Mouse (Mus musculus) heart, postnatal 0 days (tissue): Measurements from ENCODE around the gene Neurl1a. TPM values are rescaled to one million over a fixed set of nuclear protein-coding genes. Genes with fewer than 3 reads are reported as not detected.

Experiments used
- ATAC-seq: fragments of 200-750 bp; cut with Nextera tagmentation; 2 replicates; pipeline ENCODE4 v1.8.0; 2017; ENCODE audit warnings: low read depth, moderate number of reproducible peaks, moderate library complexity; ENCODE audit not compliant: insufficient read depth
- DNase-seq: peaks from one replicate; pipeline ENCODE4 v3.0.0-alpha.2; 2016; ENCODE audit warnings: low spot score
- H3K27ac ChIP-seq: fragments of 300-500 bp; sonication (generic); 2 replicates; pipeline ENCODE4 v1.5.1; 2014; ENCODE audit warnings: low read depth, mild to moderate bottlenecking
- H3K27me3 ChIP-seq: fragments of 300-500 bp; sonication (generic); 2 replicates; pipeline ENCODE4 v1.6.1; 2014; ENCODE audit warnings: low read length, mixed read lengths; ENCODE audit not compliant: control insufficient read depth, insufficient read depth
- H3K36me3 ChIP-seq: fragments of 300-500 bp; sonication (generic); replicated peaks from 2 replicates; pipeline ENCODE4 v1.6.1; 2014; ENCODE audit warnings: low read length, mixed read lengths; ENCODE audit not compliant: control insufficient read depth, insufficient read depth
- H3K4me1 ChIP-seq: fragments of 300-500 bp; sonication (generic); 2 replicates; pipeline ENCODE4 v1.6.1; 2014; ENCODE audit warnings: antibody characterized with exemption; ENCODE audit not compliant: control insufficient read depth, insufficient read depth
- H3K4me2 ChIP-seq: fragments of 300-500 bp; sonication (generic); 2 replicates; pipeline ENCODE4 v1.6.1; 2014; ENCODE audit warnings: low read depth, mild to moderate bottlenecking, low read length, moderate library complexity
- H3K4me3 ChIP-seq: fragments of 300-500 bp; sonication (generic); 2 replicates; pipeline ENCODE4 v1.5.1; 2014; ENCODE audit warnings: low read depth, low read length
- H3K9ac ChIP-seq: fragments of 300-500 bp; sonication (generic); replicated peaks from 2 replicates; pipeline ENCODE4 v1.6.1; 2014; ENCODE audit warnings: low read depth, low read length, mixed read lengths
- H3K9me3 ChIP-seq: fragments of 300-500 bp; sonication (generic); replicated peaks from 2 replicates; pipeline ENCODE4 v1.6.1; 2016; ENCODE audit warnings: low read length; ENCODE audit not compliant: control insufficient read depth
- CTCF ChIP-seq: IDR thresholded peaks from 2 replicates; pipeline ENCODE4 v1.5.1; 2016; ENCODE audit warnings: antibody characterized with exemption, control low read depth, low read depth
- EP300 ChIP-seq: IDR thresholded peaks from 2 replicates; pipeline ENCODE4 v1.6.1; 2016; ENCODE audit warnings: antibody characterized with exemption, low read depth
- WGBS: fragments of 180-500 bp; shearing (Covaris S2); extraction: QIAGEN DNeasy Blood & Tissue Kit; methylation state at CpG from one replicate; pipeline ENCODE4 v1.1.7; 2014; 5-methylcytosine and 5-hydroxymethylcytosine counted together
- polyA plus RNA-seq: library from polyadenylated mRNA; unstranded; fragments of >200 nt; fragmentation: Nextera tagmentation; extraction: Ambion mirVana; gene quantifications from 2 replicates; pipeline ENCODE4 v1.2.1, GENCODE M21; 2015
- total RNA-seq: library from RNA; depleted of rRNA; stranded (reverse); fragments of >200 nt; gene quantifications from 2 replicates; pipeline ENCODE4 v1.2.3, GENCODE M21; 2014; ENCODE audit warnings: low replicate concordance

Gene Neurl1a
- total and polyA plus RNA-seq, 2 experiments from 2014 or later, result 0.27 to 1.8 TPM

DNA sequence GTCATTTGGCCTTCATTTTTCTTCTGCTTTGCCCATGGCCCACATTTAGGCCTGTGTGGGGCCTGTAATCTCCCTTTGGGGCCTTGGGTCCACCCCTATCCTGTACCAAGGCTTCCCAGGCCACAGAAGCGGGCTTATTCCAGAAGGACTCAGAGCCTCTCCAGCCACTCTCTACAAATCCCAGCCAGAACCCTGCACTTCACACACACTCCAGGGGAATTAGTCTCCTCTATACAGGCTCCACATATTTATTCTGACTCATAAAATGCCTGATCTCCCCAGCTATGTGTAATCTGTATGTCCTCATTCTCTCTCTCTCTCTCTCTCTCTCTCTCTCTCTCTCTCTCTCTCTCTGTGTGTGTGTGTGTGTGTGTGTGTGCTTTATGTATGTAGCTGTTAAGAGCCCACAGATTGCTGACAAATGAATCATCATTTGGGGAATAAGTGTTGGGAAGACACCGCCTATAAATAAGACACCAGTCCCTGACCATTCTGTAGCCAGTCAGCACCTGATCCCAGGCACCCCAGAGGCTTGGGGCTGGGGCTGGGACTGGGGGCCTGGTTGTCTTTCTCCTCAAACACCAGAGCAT is 1.6 kb upstream of the Neurl1a start:
- Histone ChIP-seq H3K27ac (no peak overlapping the region), H3K4me2 (no peak overlapping the region), H3K9me3 (0 out of 2 replicates have a peak, but pooled peaks cover 4% of the 10 kb centered on the region), H3K4me3 (no peak overlapping the region), H3K27me3 (peaks cover 40% of the 10 kb centered on the region), H3K36me3 (no peaks in the 10 kb centered on the region), H3K9ac (no peak overlapping the region), H3K4me1 (no peaks in the 10 kb centered on the region)
- TF ChIP-seq CTCF, result no peak
- no peak for TF ChIP-seq EP300
- ATAC-seq, result no peak
- DNase-seq, result no peak
- 67% methylated on average over 2 of the region's 2 CpGs for WGBS

DNA sequence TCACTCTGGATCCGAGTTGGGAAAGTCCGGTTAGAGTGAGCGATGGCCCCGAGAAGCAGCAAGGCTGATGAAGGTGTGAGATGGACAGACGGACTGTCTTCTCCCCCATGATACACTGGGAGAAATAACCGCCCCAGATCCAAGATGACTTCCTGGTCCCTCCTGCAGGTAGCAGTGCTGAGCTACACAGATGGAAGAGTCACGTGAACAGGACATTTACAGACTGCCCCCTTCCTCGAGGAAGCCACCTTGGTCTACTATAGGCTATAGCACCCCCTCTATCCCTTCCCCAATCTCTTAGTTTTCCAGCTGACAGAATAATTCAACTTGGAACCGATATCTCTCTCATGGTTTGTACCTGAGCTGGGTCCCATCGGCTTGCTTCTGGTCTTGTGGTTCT is 619 bp upstream of the Neurl1a start:
- peaks cover 40% of the 10 kb centered on the region for H3K27me3 ChIP-seq
- ATAC-seq (peak; percentile 47), DNase-seq (peak; percentile 30)
- H3K4me2 ChIP-seq, result peak overlapping the region; percentile 95
- 24% methylated on average over 10 of the region's 10 CpGs for WGBS
- no peaks in the 10 kb centered on the region for H3K4me1 ChIP-seq
- peak overlapping the region; percentile 63 for H3K4me3 ChIP-seq
- H3K36me3 ChIP-seq, result no peaks in the 10 kb centered on the region
- no peak overlapping the region for H3K9ac ChIP-seq
- H3K27ac ChIP-seq, result no peak overlapping the region
- TF ChIP-seq CTCF (peak; percentile 43), EP300 (no peak)
- H3K9me3 ChIP-seq, result 0 out of 2 replicates have a peak, but pooled peaks cover 4% of the 10 kb centered on the region

DNA sequence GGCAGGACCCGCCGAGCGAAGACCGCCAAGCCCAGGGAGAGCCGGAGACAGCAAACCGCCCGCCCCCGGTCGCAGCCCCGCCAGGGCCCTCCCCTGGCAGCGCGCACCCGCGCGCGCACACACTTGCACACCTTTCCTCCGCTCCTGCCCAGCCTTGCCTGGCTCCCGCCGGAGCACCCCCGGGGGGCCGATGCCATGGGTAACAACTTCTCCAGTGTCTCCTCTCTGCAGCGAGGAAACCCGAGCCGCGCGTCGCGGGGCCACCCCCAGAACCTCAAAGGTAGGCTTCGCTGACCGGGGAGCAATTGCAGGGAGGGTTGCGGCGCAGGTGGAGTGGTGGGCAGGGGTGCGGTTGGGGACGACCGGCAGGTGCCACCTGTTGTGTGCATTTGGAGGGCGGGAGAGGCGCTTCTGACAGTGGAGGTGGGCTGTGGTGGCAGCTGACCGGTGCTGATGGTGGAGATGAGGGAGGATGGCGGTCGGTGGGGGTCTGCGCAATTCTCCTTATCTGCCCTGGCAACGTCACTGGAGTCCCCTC is 721 bp downstream of the Neurl1a start:
- H3K9me3 ChIP-seq, result 0 out of 2 replicates have a peak, but pooled peaks cover 4% of the 10 kb centered on the region
- no peaks in the 10 kb centered on the region for H3K36me3 ChIP-seq
- H3K4me3 ChIP-seq, result peak overlapping the region; percentile 63
- H3K4me1 ChIP-seq, result no peaks in the 10 kb centered on the region
- H3K4me2 ChIP-seq, result peak overlapping the region; percentile 95
- no peak overlapping the region for H3K27ac ChIP-seq
- WGBS, result 2% methylated on average over 35 of the region's 42 CpGs
- peak overlapping the region; percentile 41 for H3K9ac ChIP-seq
- ATAC-seq (no peak), DNase-seq (no peak)
- peaks cover 40% of the 10 kb centered on the region for H3K27me3 ChIP-seq
- TF ChIP-seq CTCF, result no peak

DNA sequence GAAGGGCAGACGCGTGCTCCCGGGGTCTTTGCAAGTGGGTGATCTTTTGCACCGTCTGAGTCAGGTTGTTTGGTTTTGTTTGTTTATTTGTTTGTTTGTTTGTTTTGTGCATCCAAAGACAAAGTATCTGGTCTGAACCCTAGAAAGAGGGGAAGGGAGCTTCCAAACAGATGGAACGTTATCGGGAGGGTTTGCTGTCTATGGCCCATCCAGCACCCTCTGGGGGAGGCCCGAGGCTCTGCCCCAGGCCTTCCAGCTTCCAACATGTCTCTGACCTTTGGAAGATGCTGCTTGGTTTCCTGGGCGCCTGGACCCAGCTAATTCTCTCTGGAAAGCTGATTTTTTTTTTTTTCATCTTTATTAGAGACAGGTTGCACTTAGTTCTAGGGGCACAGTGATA is 1.4 kb downstream of the Neurl1a start:
- 0 out of 2 replicates have a peak, but pooled peaks cover 4% of the 10 kb centered on the region for H3K9me3 ChIP-seq
- no peak overlapping the region for H3K4me3 ChIP-seq
- ATAC-seq (no peak), DNase-seq (no peak)
- H3K36me3 ChIP-seq, result no peaks in the 10 kb centered on the region
- TF ChIP-seq CTCF (no peak), EP300 (no peak)
- H3K9ac ChIP-seq, result no peak overlapping the region
- H3K4me2 ChIP-seq, result no peak overlapping the region
- H3K27ac ChIP-seq, result no peak overlapping the region
- no peaks in the 10 kb centered on the region for H3K4me1 ChIP-seq
- WGBS, result 24% methylated on average over 8 of the region's 8 CpGs
- peaks cover 40% of the 10 kb centered on the region for H3K27me3 ChIP-seq

DNA sequence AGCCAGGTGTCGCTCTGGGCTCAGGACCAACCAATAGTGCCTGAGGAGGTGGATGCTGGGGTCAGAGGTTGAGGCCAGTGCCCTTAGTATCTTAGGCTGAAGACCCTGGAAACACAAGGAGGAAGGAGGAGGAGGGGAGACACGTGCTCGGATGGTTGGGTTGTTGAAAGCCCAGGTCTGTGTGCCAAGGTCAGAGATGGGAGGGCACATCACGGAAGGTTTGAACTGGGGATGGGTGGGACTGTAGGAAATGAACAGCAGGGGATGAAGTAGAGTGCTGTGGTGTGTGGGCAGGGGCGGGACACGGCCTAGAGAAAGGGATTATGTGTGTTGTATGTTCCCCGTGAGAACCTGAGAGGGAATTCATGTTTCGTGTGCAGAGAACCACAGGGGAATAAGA is 5.6 kb downstream of the Neurl1a start:
- Histone ChIP-seq H3K9ac (no peak overlapping the region), H3K36me3 (no peaks in the 10 kb centered on the region), H3K4me3 (no peak overlapping the region), H3K27ac (no peak overlapping the region), H3K4me2 (no peak overlapping the region), H3K4me1 (no peaks in the 10 kb centered on the region), H3K27me3 (peaks cover 29% of the 10 kb centered on the region), H3K9me3 (0 out of 2 replicates have a peak, but pooled peaks cover 4% of the 10 kb centered on the region)
- ATAC-seq, result no peak
- no peak for DNase-seq
- no peak for TF ChIP-seq CTCF
- TF ChIP-seq EP300, result no peak
- 64% methylated on average over 8 of the region's 8 CpGs for WGBS

DNA sequence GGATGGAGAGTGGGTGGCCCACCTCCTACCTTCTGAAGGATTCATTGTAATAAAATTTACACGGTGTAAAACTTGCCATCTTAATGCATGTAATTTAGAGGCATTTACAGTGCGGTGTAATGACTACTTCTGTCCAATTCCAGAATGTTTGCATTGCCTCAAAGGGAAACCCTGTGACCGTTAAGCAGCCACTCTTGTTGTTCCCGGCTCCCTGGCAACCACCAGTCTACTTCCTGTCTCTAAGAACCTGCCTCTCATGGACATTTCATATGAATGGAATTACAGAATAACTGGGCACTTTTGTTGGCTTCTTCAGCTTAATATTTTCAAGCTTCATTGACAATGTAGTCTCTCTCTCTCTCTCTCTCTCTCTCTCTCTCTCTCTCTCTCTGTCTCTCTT is 6.1 kb downstream of the Neurl1a start:
- Histone ChIP-seq H3K36me3 (no peaks in the 10 kb centered on the region), H3K27ac (no peak overlapping the region), H3K4me2 (no peak overlapping the region), H3K4me3 (no peak overlapping the region), H3K9me3 (0 out of 2 replicates have a peak, but pooled peaks cover 4% of the 10 kb centered on the region), H3K9ac (no peak overlapping the region), H3K27me3 (peaks cover 24% of the 10 kb centered on the region), H3K4me1 (no peaks in the 10 kb centered on the region)
- WGBS, result 60% methylated on average over 4 of the region's 4 CpGs
- peak; percentile 21 for DNase-seq
- ATAC-seq, result no peak
- TF ChIP-seq EP300, result no peak
- TF ChIP-seq CTCF, result no peak
